Mouse (Mus musculus) liver, embryonic 12.5 days (tissue): ENCODE measurements around the gene Suz12. TPM values are rescaled to one million over a fixed set of nuclear protein-coding genes. Genes with fewer than 3 reads are reported as not detected.
"Not testable (repeated sequence)": the region's sequence is repeated elsewhere in the genome, so short reads cannot be mapped to it uniquely, and the experiment has no call there.

Source experiments
- ATAC-seq: fragments of 200-750 bp; cut with Nextera tagmentation; 2 replicates; pipeline ENCODE4 v1.8.0; 2017; ENCODE audit warnings: moderate number of reproducible peaks, mild to moderate bottlenecking, moderate library complexity
- H3K27ac ChIP-seq: fragments of 300-500 bp; sonication (generic); 2 replicates; pipeline ENCODE4 v1.5.1; 2016; ENCODE audit warnings: mild to moderate bottlenecking
- H3K27me3 ChIP-seq: fragments of 300-500 bp; sonication (generic); replicated peaks from 2 replicates; pipeline ENCODE4 v1.6.1; 2016; ENCODE audit warnings: mild to moderate bottlenecking, moderate library complexity
- H3K36me3 ChIP-seq: fragments of 300-500 bp; sonication (generic); 2 replicates; pipeline ENCODE4 v1.6.1; 2016; ENCODE audit warnings: mild to moderate bottlenecking, moderate library complexity
- H3K4me1 ChIP-seq: fragments of 300-500 bp; sonication (generic); 2 replicates; pipeline ENCODE4 v1.6.1; 2016
- H3K4me2 ChIP-seq: fragments of 300-500 bp; sonication (generic); 2 replicates; pipeline ENCODE4 v1.6.1; 2016; ENCODE audit warnings: mild to moderate bottlenecking, moderate library complexity
- H3K4me3 ChIP-seq: fragments of 300-500 bp; sonication (generic); 2 replicates; pipeline ENCODE4 v1.5.1; 2016; ENCODE audit warnings: mild to moderate bottlenecking, moderate library complexity
- H3K9ac ChIP-seq: fragments of 300-500 bp; sonication (generic); 2 replicates; pipeline ENCODE4 v1.6.1; 2016; ENCODE audit warnings: mild to moderate bottlenecking, moderate library complexity
- H3K9me3 ChIP-seq: fragments of 300-500 bp; sonication (generic); replicated peaks from 2 replicates; pipeline ENCODE4 v1.6.1; 2016; ENCODE audit warnings: mild to moderate bottlenecking, moderate library complexity
- WGBS: fragments of 180-500 bp; shearing (Covaris S2); methylation state at CpG from one replicate; pipeline ENCODE4 v1.1.7; 2016; ENCODE audit not compliant: insufficient replicate concordance; 5-methylcytosine and 5-hydroxymethylcytosine counted together
- polyA plus RNA-seq: library from polyadenylated mRNA; unstranded; fragments of >200 nt; fragmentation: Nextera tagmentation; extraction: Ambion mirVana; gene quantifications from 2 replicates; pipeline ENCODE4 v1.2.1, GENCODE M21; 2016

The Suz12 gene
- polyA plus RNA-seq, 1 experiment from 2014 or later = 25.1 TPM

- peak overlapping the region; percentile 56 for H3K9ac ChIP-seq
- H3K4me1 ChIP-seq = peaks cover 13% of the 10 kb centered on the region
- no peaks in the 10 kb centered on the region for H3K36me3 ChIP-seq
- no peaks in the 10 kb centered on the region for H3K9me3 ChIP-seq
- peaks cover 42% of the 10 kb centered on the region for H3K27me3 ChIP-seq
- no peak for ATAC-seq
- peak overlapping the region; percentile 78 for H3K4me2 ChIP-seq
- H3K4me3 ChIP-seq = peak overlapping the region; percentile 54
- H3K27ac ChIP-seq = no peak overlapping the region
- 1% methylated on average over 41 of the region's 41 CpGs for WGBS
Observed at GRCm38 (mm10) chr11:79973626-79974476, 19.1 kb upstream of the Suz12 start.

GRCm38 (mm10) chr11:79975377-79975776, 17.5 kb upstream of the Suz12 start:
- Histone ChIP-seq H3K4me2 (no peak overlapping the region), H3K36me3 (no peaks in the 10 kb centered on the region), H3K27ac (no peak overlapping the region), H3K4me1 (peaks cover 13% of the 10 kb centered on the region), H3K4me3 (no peak overlapping the region), H3K9ac (no peak overlapping the region), H3K27me3 (peaks cover 42% of the 10 kb centered on the region), H3K9me3 (no peaks in the 10 kb centered on the region)
- ATAC-seq = no peak
- 57% methylated on average over 2 of the region's 2 CpGs for WGBS

DNA sequence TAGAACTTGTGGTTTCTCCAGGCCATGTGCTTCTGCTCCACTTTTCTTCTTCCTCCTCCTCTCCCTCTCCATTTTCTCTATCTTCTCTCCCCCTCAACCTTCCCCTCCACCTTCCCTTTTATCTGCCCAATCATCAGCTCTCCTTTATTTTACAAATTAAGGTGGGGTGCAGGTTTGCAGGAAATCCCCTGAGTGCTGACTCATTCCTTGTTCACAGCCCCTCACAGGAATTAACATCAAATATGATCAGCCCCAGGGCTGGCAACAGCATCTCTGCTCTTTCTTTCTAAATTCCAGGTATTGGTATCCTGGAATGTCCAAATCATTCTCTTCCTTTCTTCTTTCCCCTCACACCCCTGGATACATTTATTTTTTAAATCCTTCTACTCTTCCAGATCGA, 16.7 kb upstream of the Suz12 start:
- ATAC-seq = no peak
- 75% methylated on average over 1 of the region's 1 CpGs for WGBS

GRCm38 (mm10) chr11:79976645-79977044, 16.3 kb upstream of the Suz12 start:
- not testable (repeated sequence) for H3K36me3 ChIP-seq, H3K4me3 ChIP-seq, H3K27ac ChIP-seq, H3K9me3 ChIP-seq, H3K9ac ChIP-seq, H3K4me2 ChIP-seq, ATAC-seq
- Histone ChIP-seq H3K4me1 (peaks cover 13% of the 10 kb centered on the region), H3K27me3 (peaks cover 42% of the 10 kb centered on the region)
- 84% methylated on average over 6 of the region's 6 CpGs for WGBS

More for the DNA sequence above, 16.7 kb upstream of the Suz12 start:
- H3K36me3 ChIP-seq = no peaks in the 10 kb centered on the region
- H3K4me2 ChIP-seq = no peak overlapping the region
- H3K9me3 ChIP-seq = no peaks in the 10 kb centered on the region
- H3K9ac ChIP-seq = no peak overlapping the region
- H3K27me3 ChIP-seq = peaks cover 42% of the 10 kb centered on the region
- H3K4me3 ChIP-seq = no peak overlapping the region
- no peak overlapping the region for H3K27ac ChIP-seq
- peaks cover 13% of the 10 kb centered on the region for H3K4me1 ChIP-seq

DNA sequence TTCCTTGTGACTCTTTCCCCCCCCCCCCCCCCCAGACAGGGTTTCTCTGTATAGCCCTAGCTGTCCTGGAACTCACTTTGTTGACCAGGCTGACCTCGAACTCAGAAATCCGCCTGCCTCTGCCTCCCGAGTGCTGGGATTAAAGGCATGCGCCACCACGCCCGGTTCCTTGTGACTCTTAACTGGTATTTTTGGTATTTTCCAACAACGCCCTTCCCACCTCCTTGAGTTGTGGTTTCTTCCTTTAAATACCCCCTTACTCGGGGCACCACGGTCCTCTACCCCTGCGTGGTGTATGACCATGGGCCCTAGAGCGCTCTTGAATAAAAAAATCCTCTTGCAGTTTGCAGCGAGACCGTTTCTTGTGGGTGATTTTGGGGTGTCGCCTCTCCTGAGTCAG, 15.8 kb upstream of the Suz12 start:
- not testable (repeated sequence) for H3K36me3 ChIP-seq, H3K27ac ChIP-seq, H3K9me3 ChIP-seq, H3K4me3 ChIP-seq, H3K4me2 ChIP-seq, ATAC-seq, H3K9ac ChIP-seq
- Histone ChIP-seq H3K27me3 (peaks cover 42% of the 10 kb centered on the region), H3K4me1 (peaks cover 13% of the 10 kb centered on the region)
- WGBS = 87% methylated on average over 14 of the region's 14 CpGs

- H3K9ac ChIP-seq, H3K4me2 ChIP-seq, H3K27ac ChIP-seq, H3K4me3 ChIP-seq, ATAC-seq, H3K36me3 ChIP-seq, H3K9me3 ChIP-seq: not testable (repeated sequence)
- Histone ChIP-seq H3K27me3 (peaks cover 35% of the 10 kb centered on the region), H3K4me1 (peaks cover 13% of the 10 kb centered on the region)
- WGBS = 78% methylated on average over 4 of the region's 4 CpGs
Observed at GRCm38 (mm10) chr11:79977747-79978146, 15.2 kb upstream of the Suz12 start.

GRCm38 (mm10) chr11:79986886-79987285, 6.0 kb upstream of the Suz12 start:
- no peaks in the 10 kb centered on the region for H3K36me3 ChIP-seq
- H3K27me3 ChIP-seq = no peaks in the 10 kb centered on the region; the same call in 1 of the 2 replicates
- H3K4me3 ChIP-seq = no peak overlapping the region
- H3K27ac ChIP-seq = no peak overlapping the region
- no peak for ATAC-seq
- H3K4me1 ChIP-seq = peaks cover 12% of the 10 kb centered on the region
- H3K9me3 ChIP-seq = no peaks in the 10 kb centered on the region
- H3K9ac ChIP-seq = no peak overlapping the region
- no peak overlapping the region for H3K4me2 ChIP-seq
- WGBS = 75% methylated on average over 4 of the region's 4 CpGs

- H3K27ac ChIP-seq = no peak overlapping the region
- H3K4me2 ChIP-seq = no peak overlapping the region
- no peaks in the 10 kb centered on the region for H3K36me3 ChIP-seq
- no peak overlapping the region for H3K4me3 ChIP-seq
- no peak for ATAC-seq
- no peaks in the 10 kb centered on the region for H3K27me3 ChIP-seq
- no peak overlapping the region for H3K9ac ChIP-seq
- H3K4me1 ChIP-seq = peaks cover 17% of the 10 kb centered on the region
- H3K9me3 ChIP-seq = no peaks in the 10 kb centered on the region
- WGBS = 71% methylated on average over 3 of the region's 3 CpGs
Observed at GRCm38 (mm10) chr11:79987896-79988295, 5.0 kb upstream of the Suz12 start.

DNA sequence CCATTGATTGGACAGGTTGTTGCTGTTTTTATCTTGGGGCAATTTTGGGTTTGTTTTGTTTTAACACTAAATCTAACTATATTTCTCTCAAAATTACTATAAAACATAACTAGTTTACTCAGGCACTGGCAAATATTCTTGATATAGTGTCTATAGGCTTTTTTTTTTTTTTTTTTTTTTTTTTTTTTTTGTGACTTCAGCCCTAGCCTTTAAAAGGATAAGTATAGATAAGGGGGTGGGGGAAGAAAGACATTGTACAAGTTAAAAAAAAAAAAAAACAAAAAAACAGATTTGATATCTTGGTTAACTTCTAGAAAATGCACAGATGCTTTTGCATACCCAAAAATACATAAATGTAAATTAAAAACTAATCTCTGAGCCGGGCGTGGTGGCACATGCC, 2.8 kb upstream of the Suz12 start:
- Histone ChIP-seq H3K4me1 (peaks cover 19% of the 10 kb centered on the region), H3K4me2 (no peak overlapping the region)
- WGBS = 81% methylated on average over 2 of the region's 2 CpGs

GRCm38 (mm10) chr11:79991600-79991999, 1.3 kb upstream of the Suz12 start:
- WGBS = 73% methylated on average over 5 of the region's 5 CpGs
- H3K36me3 ChIP-seq = peaks cover 8% of the 10 kb centered on the region
- peaks cover 21% of the 10 kb centered on the region for H3K4me1 ChIP-seq
- H3K9ac ChIP-seq = no peak overlapping the region; the same call in 1 of the 2 replicates
- no peak for ATAC-seq
- H3K27ac ChIP-seq = no peak overlapping the region; the same call in 1 of the 2 replicates
- H3K27me3 ChIP-seq = no peaks in the 10 kb centered on the region
- no peak overlapping the region for H3K4me3 ChIP-seq
- peak overlapping the region; percentile 86 for H3K4me2 ChIP-seq
- H3K9me3 ChIP-seq = no peaks in the 10 kb centered on the region

More for the DNA sequence above, 2.8 kb upstream of the Suz12 start:
- Histone ChIP-seq H3K36me3 (no peaks in the 10 kb centered on the region), H3K27me3 (no peaks in the 10 kb centered on the region), H3K9me3 (no peaks in the 10 kb centered on the region), H3K9ac (no peak overlapping the region), H3K4me3 (no peak overlapping the region), H3K27ac (no peak overlapping the region)
- ATAC-seq = no peak

DNA sequence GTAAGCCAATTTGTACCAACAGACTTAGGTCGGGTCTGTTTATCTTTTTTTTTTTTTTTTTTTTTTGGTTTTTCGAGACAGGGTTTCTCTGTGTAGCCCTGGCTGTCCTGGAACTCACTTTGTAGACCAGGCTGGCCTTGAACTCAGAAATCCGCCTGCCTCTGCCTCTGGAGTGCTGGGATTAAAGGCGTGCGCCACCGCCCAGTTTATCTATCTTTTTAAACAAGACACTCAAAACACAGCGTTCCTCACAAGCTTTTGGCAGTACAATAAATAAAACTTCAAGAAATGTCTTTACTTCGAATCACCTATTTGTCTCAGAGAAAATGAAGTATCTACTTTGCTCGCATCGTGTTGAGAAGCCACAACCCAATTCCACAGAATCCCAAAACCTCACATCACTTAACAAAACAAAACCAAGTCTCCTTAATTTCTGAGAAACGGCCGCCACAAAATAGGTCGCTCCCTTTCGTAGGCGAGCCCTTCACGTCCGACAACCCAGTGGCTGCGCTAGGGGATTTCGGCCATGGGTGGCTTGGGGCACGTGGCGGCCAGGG, 793 bp upstream of the Suz12 start:
- Histone ChIP-seq H3K27me3 (no peaks in the 10 kb centered on the region), H3K4me2 (peak overlapping the region; percentile 86), H3K36me3 (peaks cover 13% of the 10 kb centered on the region), H3K9ac (peak overlapping the region; percentile 98), H3K9me3 (no peaks in the 10 kb centered on the region), H3K4me1 (peaks cover 21% of the 10 kb centered on the region), H3K4me3 (peak overlapping the region; percentile 90), H3K27ac (peak overlapping the region; percentile 99)
- 16% methylated on average over 20 of the region's 21 CpGs for WGBS
- no peak for ATAC-seq
